Mouse (Mus musculus) MEL (cell line): ENCODE measurements at regions not wholly inside any gene's neighbourhood (a gene's known extent, or its start where the extent isn't known, plus 50 kb on each side); places are given as distances from the start of the nearest gene placed in this dataset.

ENCODE experiments used
- DNase-seq: peaks from one replicate; pipeline ENCODE4 v3.0.0; 2011; ENCODE audit warnings: low read depth, low spot score
- H3K27ac ChIP-seq: 2 replicates; pipeline ENCODE4 v1.5.1; 2012; ENCODE audit warnings: low read depth, mild to moderate bottlenecking, control low read depth, low read length, moderate library complexity; ENCODE audit not compliant: control insufficient read depth
- H3K27me3 ChIP-seq, 2 experiments: fragments of 150-350 bp in 1 of 2; sonication (generic) in 1 of 2; 2 replicates each; pipeline ENCODE4 v1.6.1; 2012; ENCODE audit warnings: low read length in 2 of 2, mild to moderate bottlenecking in 2 of 2, improper control_type of control experiment in 1 of 2, moderate library complexity in 1 of 2; ENCODE audit not compliant: insufficient read depth in 2 of 2, control insufficient read depth in 1 of 2
- H3K36me3 ChIP-seq, 2 experiments: 2 replicates each; pipeline ENCODE4 v1.6.1; 2012 to 2014; ENCODE audit warnings: low read length in 2 of 2, improper control_type of control experiment in 1 of 2, inconsistent platforms in 1 of 2, mild to moderate bottlenecking in 1 of 2; ENCODE audit not compliant: insufficient read depth in 2 of 2, control insufficient read depth in 1 of 2
- H3K4me1 ChIP-seq, 2 experiments: fragments of 150-350 bp in 1 of 2; sonication (generic) in 1 of 2; 2 replicates each; pipeline ENCODE4 v1.6.1; 2012; ENCODE audit warnings: low read length in 2 of 2, improper control_type of control experiment in 1 of 2, mild to moderate bottlenecking in 1 of 2; ENCODE audit not compliant: insufficient read depth in 2 of 2, control insufficient read depth in 1 of 2
- H3K4me3 ChIP-seq, 2 experiments: fragments of 150-350 bp in 1 of 2; sonication (generic) in 1 of 2; 2 replicates each; pipeline ENCODE4 v1.5.1; 2012; ENCODE audit warnings: low read depth in 2 of 2, low read length in 2 of 2, mild to moderate bottlenecking in 2 of 2, moderate library complexity in 2 of 2, control low read depth in 1 of 2, improper control_type of control experiment in 1 of 2; ENCODE audit not compliant: control insufficient read depth in 1 of 2, insufficient read depth in 1 of 2
- H3K79me2 ChIP-seq: 2 replicates; pipeline ENCODE4 v1.6.1; 2012; ENCODE audit warnings: mild to moderate bottlenecking, low read length, moderate library complexity; ENCODE audit not compliant: control insufficient read depth, poor library complexity, insufficient read depth
- H3K9ac ChIP-seq: 2 replicates; pipeline ENCODE4 v1.6.1; 2012; ENCODE audit warnings: low read depth, mild to moderate bottlenecking, control low read depth, low read length, moderate library complexity; ENCODE audit not compliant: control insufficient read depth, poor library complexity, severe bottlenecking
- H3K9me3 ChIP-seq: fragments of 150-350 bp; sonication (generic); replicated peaks from 2 replicates; pipeline ENCODE4 v1.6.1; 2012; ENCODE audit warnings: mild to moderate bottlenecking, low read length, improper control_type of control experiment, moderate library complexity; ENCODE audit not compliant: insufficient read depth
- BHLHE40 ChIP-seq: IDR thresholded peaks from 2 replicates; pipeline ENCODE4 v1.6.1; 2012; ENCODE audit warnings: low read depth, mild to moderate bottlenecking, inconsistent platforms, low read length, improper control_type of control experiment, borderline replicate concordance
- CHD1 ChIP-seq: IDR thresholded peaks from 2 replicates; pipeline ENCODE4 v1.6.1; 2012; ENCODE audit warnings: low read depth, mild to moderate bottlenecking, inconsistent platforms, low read length, improper control_type of control experiment
- CTCF ChIP-seq, 3 experiments: IDR thresholded peaks in 2 of 3; conservative IDR thresholded peaks in 1 of 3; 2 replicates each; pipeline ENCODE4 v1.5.1; 2011 to 2012; ENCODE audit warnings: low read length in 3 of 3, low read depth in 2 of 3, mild to moderate bottlenecking in 2 of 3, improper control_type of control experiment in 1 of 3, inconsistent platforms in 1 of 3, mixed read lengths in 1 of 3, moderate library complexity in 1 of 3; ENCODE audit not compliant: control insufficient read depth in 1 of 3, insufficient read depth in 1 of 3, poor library complexity in 1 of 3, severe bottlenecking in 1 of 3
- E2F4 ChIP-seq: IDR thresholded peaks from 2 replicates; pipeline ENCODE4 v1.6.1; 2011; ENCODE audit warnings: low read depth, low read length, improper control_type of control experiment, borderline replicate concordance
- ELF1 ChIP-seq: IDR thresholded peaks from 2 replicates; pipeline ENCODE4 v1.6.1; 2014; ENCODE audit warnings: low read depth, mild to moderate bottlenecking, inconsistent platforms, low read length, improper control_type of control experiment, moderate library complexity
- EP300 ChIP-seq, 2 experiments: IDR thresholded peaks; 2 replicates each; pipeline ENCODE4 v1.6.1; 2011; ENCODE audit warnings: improper control_type of control experiment in 2 of 2, low read length in 2 of 2, low read depth in 1 of 2, mild to moderate bottlenecking in 1 of 2
- ETS1 ChIP-seq: IDR thresholded peaks from 2 replicates; pipeline ENCODE4 v1.6.1; 2012; ENCODE audit warnings: low read depth, mild to moderate bottlenecking, inconsistent platforms, low read length, improper control_type of control experiment, moderate library complexity
- GABPA ChIP-seq: IDR thresholded peaks from 2 replicates; pipeline ENCODE4 v1.6.1; 2012; ENCODE audit warnings: low read depth, mild to moderate bottlenecking, inconsistent platforms, low read length, improper control_type of control experiment, moderate library complexity
- GATA1 ChIP-seq: IDR thresholded peaks from 2 replicates; pipeline ENCODE4 v1.6.1; 2011; ENCODE audit warnings: low read depth, low read length, improper control_type of control experiment
- HCFC1 ChIP-seq: IDR thresholded peaks from 2 replicates; pipeline ENCODE4 v1.6.1; 2012; ENCODE audit warnings: low read depth, mild to moderate bottlenecking, inconsistent platforms, low read length, improper control_type of control experiment, moderate library complexity
- JUND ChIP-seq: IDR thresholded peaks from 2 replicates; pipeline ENCODE4 v1.6.1; 2011; ENCODE audit warnings: low read depth, mild to moderate bottlenecking, improper control_type of control experiment, low read length
- KAT2A ChIP-seq: conservative IDR thresholded peaks from 2 replicates; pipeline ENCODE4 v1.6.1; 2012; ENCODE audit warnings: low read depth, low read length, improper control_type of control experiment, inconsistent platforms
- MAZ ChIP-seq: IDR thresholded peaks from 2 replicates; pipeline ENCODE4 v1.6.1; 2012; ENCODE audit warnings: low read depth, mild to moderate bottlenecking, inconsistent platforms, low read length, improper control_type of control experiment
- MEF2A ChIP-seq: IDR thresholded peaks from 2 replicates; pipeline ENCODE4 v1.6.1; 2014; ENCODE audit warnings: low read depth, mild to moderate bottlenecking, inconsistent platforms, low read length, improper control_type of control experiment; ENCODE audit not compliant: poor library complexity, insufficient replicate concordance, severe bottlenecking; ENCODE audit errors: extremely low read depth
- MYB ChIP-seq: IDR thresholded peaks from 2 replicates; pipeline ENCODE4 v1.6.1; 2011; ENCODE audit warnings: mild to moderate bottlenecking, low read depth, low read length, improper control_type of control experiment
- MYC ChIP-seq: IDR thresholded peaks from 2 replicates; pipeline ENCODE4 v1.6.1; 2011; ENCODE audit warnings: low read depth, mild to moderate bottlenecking, low read length, improper control_type of control experiment, moderate library complexity
- NRF1 ChIP-seq: IDR thresholded peaks from 2 replicates; pipeline ENCODE4 v1.6.1; 2014; ENCODE audit warnings: low read depth, mild to moderate bottlenecking, inconsistent platforms, low read length, improper control_type of control experiment, moderate library complexity; ENCODE audit not compliant: poor library complexity, insufficient read depth, severe bottlenecking
- POLR2AphosphoS2 ChIP-seq: IDR thresholded peaks from 2 replicates; pipeline ENCODE4 v1.6.1; 2011; ENCODE audit warnings: low read length, improper control_type of control experiment
- POLR2AphosphoS5 ChIP-seq: IDR thresholded peaks from 2 replicates; pipeline ENCODE4 v1.6.1; 2012; ENCODE audit warnings: low read depth, borderline replicate concordance, mild to moderate bottlenecking, inconsistent platforms, low read length, moderate library complexity, mixed read lengths
- RAD21 ChIP-seq: IDR thresholded peaks from 2 replicates; pipeline ENCODE4 v1.6.1; 2011; ENCODE audit warnings: mild to moderate bottlenecking, low read depth, low read length, improper control_type of control experiment
- SMC3 ChIP-seq: IDR thresholded peaks from 2 replicates; pipeline ENCODE4 v1.6.1; 2011; ENCODE audit warnings: low read depth, low read length, improper control_type of control experiment
- TAL1 ChIP-seq: IDR thresholded peaks from 2 replicates; pipeline ENCODE4 v1.6.1; 2012; ENCODE audit warnings: mild to moderate bottlenecking, inconsistent platforms, low read length, moderate library complexity, mixed read lengths
- TBP ChIP-seq: IDR thresholded peaks from 2 replicates; pipeline ENCODE4 v1.8.0; 2011; ENCODE audit warnings: low read depth, low read length, improper control_type of control experiment
- USF2 ChIP-seq, 2 experiments: IDR thresholded peaks; 2 replicates each; pipeline ENCODE4 v1.6.1; 2011 to 2012; ENCODE audit warnings: improper control_type of control experiment in 2 of 2, low read length in 2 of 2, borderline replicate concordance in 1 of 2, inconsistent platforms in 1 of 2, low read depth in 1 of 2, mild to moderate bottlenecking in 1 of 2; ENCODE audit not compliant: insufficient read depth in 1 of 2
- ZC3H11A ChIP-seq: IDR thresholded peaks from 2 replicates; pipeline ENCODE4 v1.6.1; 2012; ENCODE audit warnings: low read depth, mild to moderate bottlenecking, inconsistent platforms, low read length, improper control_type of control experiment
- ZKSCAN1 ChIP-seq: IDR thresholded peaks from 2 replicates; pipeline ENCODE4 v1.6.1; 2012; ENCODE audit warnings: low read depth, mild to moderate bottlenecking, inconsistent platforms, low read length, improper control_type of control experiment, moderate library complexity
- ZMIZ1 ChIP-seq: IDR thresholded peaks from 2 replicates; pipeline ENCODE4 v1.6.1; 2012; ENCODE audit warnings: low read depth, mild to moderate bottlenecking, inconsistent platforms, low read length, improper control_type of control experiment, moderate library complexity
- ZNF384 ChIP-seq: IDR thresholded peaks from 2 replicates; pipeline ENCODE4 v1.6.1; 2012; ENCODE audit warnings: low read depth, mild to moderate bottlenecking, inconsistent platforms, low read length, improper control_type of control experiment

DNA sequence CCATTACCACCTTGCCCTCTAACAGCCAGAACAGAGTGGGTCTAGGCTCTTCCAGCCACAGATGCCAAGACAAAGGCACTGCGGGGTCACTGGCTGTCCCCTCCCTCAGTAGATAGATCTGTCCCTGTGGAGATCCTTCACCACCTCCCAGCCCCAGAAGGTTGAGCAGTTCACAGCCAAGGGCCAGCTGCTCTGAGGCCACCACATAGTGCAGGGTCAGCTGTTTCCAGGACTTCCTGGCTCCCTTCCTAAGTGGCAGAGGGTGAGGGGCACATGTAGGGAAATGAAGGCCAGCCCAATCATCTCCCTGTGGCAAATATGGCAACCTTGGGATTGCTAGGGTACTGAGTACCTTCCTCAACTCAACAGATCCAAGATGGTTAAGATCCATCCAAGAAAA is 187.8 kb downstream of the Fam43a start:
- peaks cover 0 to 43% of the 10 kb centered on the region in 2 experiments; a peak in 2 of 4 replicates for H3K36me3 ChIP-seq
- no peak for DNase-seq
- no peaks in the 10 kb centered on the region for H3K9me3 ChIP-seq
- H3K4me1 ChIP-seq = peaks cover 27 to 57% of the 10 kb centered on the region in 2 experiments
- no peak for TF ChIP-seq ZMIZ1
- no peak for TF ChIP-seq CHD1
- no peak for TF ChIP-seq ZKSCAN1
- no peak for TF ChIP-seq USF2 (IDR thresholded peaks at IDR 0.05; ENCODE audit: borderline replicate concordance in 1 of 2, insufficient read depth in 1 of 2, low read depth in 1 of 2, low read length in 2 of 2)
- TF ChIP-seq POLR2AphosphoS2 = no peak
- no peak for TF ChIP-seq ZNF384
- TF ChIP-seq CTCF (IDR thresholded peaks at IDR 0.05 in 2 of 3, conservative IDR thresholded peaks at IDR 0.05 in 1 of 3; ENCODE audit: control insufficient read depth in 1 of 3, insufficient read depth in 1 of 3, low read depth in 2 of 3, low read length in 3 of 3, poor library complexity in 1 of 3, severe bottlenecking in 1 of 3) = no peak
- no peak for TF ChIP-seq SMC3
- no peak for TF ChIP-seq NRF1
- no peak for TF ChIP-seq RAD21
- TF ChIP-seq MEF2A = no peak
- TF ChIP-seq EP300 (IDR thresholded peaks at IDR 0.05; ENCODE audit: low read depth in 1 of 2, low read length in 2 of 2) = no peak
- no peak for TF ChIP-seq E2F4
- TF ChIP-seq GABPA = no peak
- TF ChIP-seq MAZ = no peak
- no peak for TF ChIP-seq KAT2A
- no peak for TF ChIP-seq ZC3H11A
- TF ChIP-seq, all 39 proteins: peak for 0
- H3K27ac ChIP-seq = peak overlapping the region; percentile 98
- H3K27me3 ChIP-seq = peaks cover 0 to 3% of the 10 kb centered on the region in 2 experiments; a peak in 1 of 4 replicates
- peak overlapping the region; percentile 58 to 65; a peak in 3 of 4 replicates for H3K4me3 ChIP-seq
- no peaks in the 10 kb centered on the region; the same call in 1 of the 2 replicates for H3K79me2 ChIP-seq
- H3K9ac ChIP-seq = peak overlapping the region; percentile 76

DNA sequence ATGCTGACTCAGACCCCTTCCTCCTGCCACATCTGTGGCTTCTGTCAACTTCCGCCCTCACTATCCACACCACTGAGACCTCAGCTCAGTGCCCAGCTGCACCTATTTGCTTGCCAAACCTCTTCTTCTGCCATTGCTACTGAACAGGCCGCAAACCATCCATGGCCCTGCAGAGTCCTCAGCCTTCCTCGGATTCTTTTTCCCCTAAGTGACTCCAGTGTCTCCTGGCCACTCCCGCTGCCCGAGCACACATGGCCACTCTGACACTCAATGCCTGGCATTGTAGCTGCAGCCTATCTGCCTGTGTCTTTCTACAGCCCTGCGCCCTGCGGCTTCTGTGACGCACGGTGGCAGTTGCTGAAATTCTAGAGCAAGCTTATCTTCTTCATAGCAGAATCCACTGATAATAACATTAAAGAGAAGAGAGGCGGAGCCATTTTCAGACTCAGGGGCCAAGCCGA is 188.8 kb downstream of the Fam43a start:
- Histone ChIP-seq H3K36me3 (peaks cover 0 to 50% of the 10 kb centered on the region in 2 experiments; a peak in 2 of 4 replicates), H3K4me1 (peaks cover 27 to 65% of the 10 kb centered on the region in 2 experiments), H3K27me3 (no peaks in the 10 kb centered on the region), H3K9ac (peak overlapping the region; percentile 76), H3K79me2 (no peaks in the 10 kb centered on the region; the same call in 1 of the 2 replicates), H3K4me3 (peak overlapping the region; percentile 58 to 65), H3K9me3 (no peaks in the 10 kb centered on the region), H3K27ac (peak overlapping the region; percentile 98)
- DNase-seq = peak; percentile 93
- TF ChIP-seq MYB (peak; percentile 89), MYC (no peak), POLR2AphosphoS2 (peak; percentile 85), POLR2AphosphoS5 (no peak), CHD1 (peak; percentile 56; the same call in 1 of the 2 replicates), MAZ (peak; percentile 49; the same call in 1 of the 2 replicates), GABPA (no peak), JUND (peak; percentile 62; the same call in 1 of the 2 replicates), MEF2A (peak; percentile 76; the same call in 1 of the 2 replicates), ZNF384 (no peak), TAL1 (peak; percentile 73), CTCF (IDR thresholded peaks at IDR 0.05 in 2 of 3, conservative IDR thresholded peaks at IDR 0.05 in 1 of 3; ENCODE audit: control insufficient read depth in 1 of 3, insufficient read depth in 1 of 3, low read depth in 2 of 3, low read length in 3 of 3, poor library complexity in 1 of 3, severe bottlenecking in 1 of 3) (no peak), USF2 (IDR thresholded peaks at IDR 0.05; ENCODE audit: borderline replicate concordance in 1 of 2, insufficient read depth in 1 of 2, low read depth in 1 of 2, low read length in 2 of 2) (no peak), HCFC1 (peak; percentile 22), GATA1 (peak; percentile 92), TBP (peak; percentile 72), ETS1 (peak; percentile 88), BHLHE40 (no peak), ELF1 (peak; percentile 19; the same call in 1 of the 2 replicates)
